Mouse (Mus musculus): Measurements from ENCODE around the gene Capn11. TPM values are rescaled to one million over a fixed set of nuclear protein-coding genes. Genes with fewer than 3 reads are reported as not detected.
"Not testable (repeated sequence)": the region's sequence is repeated elsewhere in the genome, so short reads cannot be mapped to it uniquely, and the experiment has no call there.

Capn11 gene
- polyA plus RNA-seq, 1 experiment from 2014 or later: 0.95 TPM

DNA sequence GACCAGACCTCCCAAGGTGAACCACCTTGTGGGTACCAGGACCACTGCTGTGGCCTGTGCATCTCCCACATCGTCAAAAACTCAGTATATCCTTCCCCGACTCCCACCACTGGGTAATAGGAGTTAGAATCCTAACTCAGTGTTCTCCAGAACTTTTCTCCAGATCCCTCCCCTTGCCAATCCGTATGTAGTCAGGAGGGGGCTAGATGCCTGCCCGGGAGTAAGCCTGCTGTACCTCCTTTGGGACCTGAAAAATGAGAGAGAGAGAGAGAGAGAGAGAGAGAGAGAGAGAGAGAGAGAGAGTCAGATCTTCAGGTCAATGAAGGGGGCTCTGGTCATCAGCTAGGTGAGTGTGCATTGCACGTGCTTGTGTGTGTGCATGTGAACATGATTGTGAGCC is 25.1 kb downstream of the Capn11 start:
- Histone ChIP-seq H3K27me3 (ENCODE audit: insufficient read depth, poor library complexity, severe bottlenecking) (peaks cover 4% of the 10 kb centered on the region), H3K9me3 (no peaks in the 10 kb centered on the region), H3K27ac (no peak overlapping the region), H3K36me3 (no peaks in the 10 kb centered on the region), H3K4me1 (peaks cover 20% of the 10 kb centered on the region), H3K4me3 (no peak overlapping the region)
- no peak for DNase-seq (ENCODE audit: low spot score)
- WGBS: 75% methylated on average over 5 of the region's 5 CpGs

DNA sequence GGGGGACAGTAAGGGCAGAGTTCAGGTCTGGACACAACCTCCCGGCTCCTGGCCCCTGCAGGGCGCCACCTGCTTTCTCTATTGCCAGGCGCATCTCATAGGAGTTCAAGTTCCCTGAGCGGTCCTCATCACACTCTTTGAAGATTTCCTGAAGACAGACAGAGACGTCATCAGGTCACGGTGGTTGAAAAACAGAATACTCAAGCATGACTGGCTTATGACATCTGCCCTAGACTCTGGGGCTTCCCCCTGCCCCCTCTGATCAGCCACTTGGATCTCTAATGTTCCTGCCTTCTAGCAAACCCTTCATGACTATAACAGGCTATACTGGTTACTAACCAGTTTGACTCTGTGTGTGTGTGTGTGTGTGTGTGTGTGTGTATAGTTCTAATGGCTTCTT is 27.2 kb downstream of the Capn11 start:
- Histone ChIP-seq H3K4me1 (peaks cover 26% of the 10 kb centered on the region), H3K9me3 (no peaks in the 10 kb centered on the region), H3K36me3 (no peaks in the 10 kb centered on the region), H3K27me3 (ENCODE audit: insufficient read depth, poor library complexity, severe bottlenecking) (no peaks in the 10 kb centered on the region), H3K27ac (no peak overlapping the region), H3K4me3 (no peak overlapping the region)
- WGBS: 64% methylated on average over 6 of the region's 6 CpGs
- no peak for DNase-seq (ENCODE audit: low spot score)

DNA sequence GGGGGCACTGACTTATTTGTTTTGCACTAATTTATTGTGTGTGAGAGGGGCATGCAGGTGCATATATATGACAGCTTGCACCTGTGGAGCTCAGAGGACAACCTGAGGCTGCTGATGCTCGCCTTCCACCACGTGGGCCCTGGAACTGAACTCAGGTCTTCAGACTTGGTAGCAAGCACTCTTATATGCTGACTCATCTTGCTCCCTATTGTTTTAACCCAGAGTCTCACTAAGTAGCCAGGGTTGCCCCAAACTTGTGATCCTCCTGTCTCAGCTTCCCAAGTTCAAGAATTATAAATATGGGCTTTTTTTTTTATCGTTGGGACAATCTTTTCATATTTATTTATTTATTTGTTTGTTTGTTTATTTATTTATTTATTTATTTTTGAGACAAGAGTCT is 28.1 kb downstream of the Capn11 start:
- Histone ChIP-seq H3K4me1 (peaks cover 31% of the 10 kb centered on the region), H3K4me3 (peak overlapping the region; percentile 62; the same call in 1 of the 2 replicates), H3K36me3 (no peaks in the 10 kb centered on the region), H3K27me3 (ENCODE audit: insufficient read depth, poor library complexity, severe bottlenecking) (no peaks in the 10 kb centered on the region), H3K9me3 (no peaks in the 10 kb centered on the region), H3K27ac (no peak overlapping the region)
- no peak for DNase-seq (ENCODE audit: low spot score)
- WGBS: 55% methylated on average over 3 of the region's 3 CpGs

DNA sequence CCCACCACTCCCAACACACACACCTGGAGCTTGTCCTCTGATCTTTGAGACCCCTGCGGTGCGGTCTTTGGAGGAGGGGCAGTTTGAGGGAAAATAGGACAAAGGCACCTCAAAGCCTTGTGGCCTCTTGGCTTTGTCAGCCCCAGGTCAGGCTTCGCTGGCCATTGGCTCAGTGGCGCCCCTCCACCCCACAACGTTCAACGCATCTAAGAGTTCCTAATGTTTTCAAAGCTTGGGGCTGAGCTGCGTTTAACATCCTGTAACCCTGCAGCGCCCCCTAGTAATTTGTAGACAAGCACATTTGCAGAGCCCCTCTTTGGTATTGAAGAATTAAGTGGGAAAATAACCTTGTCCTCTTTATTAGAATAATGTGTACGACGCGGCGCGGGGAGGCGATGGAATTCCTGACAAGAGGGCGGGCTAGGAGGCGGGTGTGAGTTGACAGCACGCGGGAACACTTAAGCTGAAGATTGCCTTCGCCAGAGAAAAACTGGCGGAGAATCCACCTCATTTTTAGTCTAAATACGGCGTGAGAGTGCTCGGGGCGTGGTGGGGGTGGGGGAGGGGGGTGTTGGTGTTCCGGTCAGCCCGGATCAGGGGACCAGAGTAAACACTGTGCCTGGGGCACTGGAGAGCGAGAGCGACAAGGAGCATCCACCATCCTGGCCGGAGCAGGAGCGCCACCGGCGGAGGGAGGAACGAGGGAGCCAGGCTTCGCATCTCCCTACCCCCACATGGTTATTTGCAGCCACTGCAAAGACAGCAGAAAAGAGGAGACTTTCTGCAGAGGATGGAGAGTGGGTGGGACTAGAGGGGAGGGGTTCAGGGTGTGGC is 29.0 kb downstream of the Capn11 start:
- WGBS: 2% methylated on average over 34 of the region's 34 CpGs
- H3K27ac ChIP-seq: peak overlapping the region; percentile 89
- peaks cover 31% of the 10 kb centered on the region for H3K4me1 ChIP-seq
- no peaks in the 10 kb centered on the region for H3K36me3 ChIP-seq
- H3K9me3 ChIP-seq: no peaks in the 10 kb centered on the region
- DNase-seq (ENCODE audit: low spot score): peak; percentile 87
- H3K27me3 ChIP-seq (ENCODE audit: insufficient read depth, poor library complexity, severe bottlenecking): no peaks in the 10 kb centered on the region
- H3K4me3 ChIP-seq: peak overlapping the region; percentile 62

DNA sequence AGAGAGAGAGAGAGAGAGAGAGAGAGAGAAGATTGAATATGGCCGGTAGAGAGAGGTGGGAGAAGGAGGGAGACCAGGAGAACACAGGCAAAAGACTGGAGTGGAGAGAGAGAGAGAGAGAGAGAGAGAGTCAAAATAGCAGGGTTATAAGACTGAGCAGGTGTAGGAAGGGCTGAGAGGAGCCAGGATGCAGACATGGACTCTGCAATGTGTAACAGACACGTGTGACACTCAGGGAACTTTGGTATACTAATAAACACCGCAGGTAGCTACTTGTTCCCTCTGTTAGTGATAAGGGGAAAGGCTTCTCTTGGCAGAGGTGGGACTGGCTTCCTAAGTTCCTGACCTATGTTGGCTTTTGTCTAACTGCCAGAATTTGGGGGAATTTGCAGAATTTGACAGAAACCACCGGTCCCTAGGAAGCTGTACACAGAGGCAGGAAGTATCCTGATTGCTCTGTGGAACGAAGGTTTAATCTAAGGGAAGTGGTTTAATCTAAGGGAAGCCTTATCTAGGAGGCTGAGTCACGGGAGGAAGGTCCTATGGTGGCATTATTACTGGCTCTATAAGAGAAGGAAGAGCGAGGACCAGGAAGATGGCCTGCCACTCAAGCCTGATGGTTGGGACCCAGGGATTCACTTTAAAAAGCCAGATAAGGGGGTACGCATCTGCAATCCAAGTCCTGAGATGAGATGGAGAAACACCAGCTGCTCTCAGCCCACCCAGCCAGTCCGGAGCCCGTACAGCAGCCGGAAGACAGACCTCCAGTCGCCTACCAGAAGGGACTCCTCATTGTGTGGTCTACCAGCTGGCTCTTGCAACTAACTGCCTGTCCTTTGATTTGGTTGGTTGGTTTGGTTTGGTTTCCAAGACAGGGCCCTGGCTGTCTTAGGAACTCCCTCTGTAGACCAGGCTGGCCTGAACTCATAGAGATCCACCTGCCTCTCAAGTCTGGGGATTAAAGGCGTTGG is 30.0 kb downstream of the Capn11 start:
- DNase-seq (ENCODE audit: low spot score): no peak
- Histone ChIP-seq H3K4me3 (peak overlapping the region; percentile 62), H3K27ac (peak overlapping the region; percentile 89), H3K27me3 (ENCODE audit: insufficient read depth, poor library complexity, severe bottlenecking) (no peaks in the 10 kb centered on the region), H3K36me3 (no peaks in the 10 kb centered on the region), H3K9me3 (no peaks in the 10 kb centered on the region), H3K4me1 (peaks cover 31% of the 10 kb centered on the region)
- 51% methylated on average over 13 of the region's 13 CpGs for WGBS

DNA sequence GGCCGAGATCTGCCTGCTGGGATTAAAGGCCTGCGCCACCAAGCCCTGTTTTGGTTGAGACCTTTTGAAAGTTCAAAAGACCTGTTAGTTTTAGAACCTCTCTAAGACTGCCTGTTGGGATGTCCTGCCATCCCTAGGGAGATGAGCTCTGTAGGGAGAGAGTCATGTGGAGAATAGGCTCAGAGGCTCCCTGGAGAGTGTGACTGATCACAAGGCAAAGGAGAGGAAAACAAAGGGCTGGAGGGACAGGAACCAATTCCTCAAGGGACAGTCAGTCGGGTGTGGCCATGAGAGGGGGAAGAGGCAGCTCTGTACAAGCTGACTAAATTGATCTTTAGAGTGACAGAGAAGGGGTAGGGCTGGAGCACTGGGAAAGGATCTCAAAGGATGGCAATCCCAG is 31.0 kb downstream of the Capn11 start:
- Histone ChIP-seq H3K27ac (peak overlapping the region; percentile 89; the same call in 1 of the 2 replicates), H3K4me1 (peaks cover 31% of the 10 kb centered on the region), H3K4me3 (no peak overlapping the region), H3K9me3 (no peaks in the 10 kb centered on the region), H3K27me3 (ENCODE audit: insufficient read depth, poor library complexity, severe bottlenecking) (no peaks in the 10 kb centered on the region), H3K36me3 (no peaks in the 10 kb centered on the region)
- WGBS: 31% methylated on average over 3 of the region's 3 CpGs
- DNase-seq (ENCODE audit: low spot score): no peak

DNA sequence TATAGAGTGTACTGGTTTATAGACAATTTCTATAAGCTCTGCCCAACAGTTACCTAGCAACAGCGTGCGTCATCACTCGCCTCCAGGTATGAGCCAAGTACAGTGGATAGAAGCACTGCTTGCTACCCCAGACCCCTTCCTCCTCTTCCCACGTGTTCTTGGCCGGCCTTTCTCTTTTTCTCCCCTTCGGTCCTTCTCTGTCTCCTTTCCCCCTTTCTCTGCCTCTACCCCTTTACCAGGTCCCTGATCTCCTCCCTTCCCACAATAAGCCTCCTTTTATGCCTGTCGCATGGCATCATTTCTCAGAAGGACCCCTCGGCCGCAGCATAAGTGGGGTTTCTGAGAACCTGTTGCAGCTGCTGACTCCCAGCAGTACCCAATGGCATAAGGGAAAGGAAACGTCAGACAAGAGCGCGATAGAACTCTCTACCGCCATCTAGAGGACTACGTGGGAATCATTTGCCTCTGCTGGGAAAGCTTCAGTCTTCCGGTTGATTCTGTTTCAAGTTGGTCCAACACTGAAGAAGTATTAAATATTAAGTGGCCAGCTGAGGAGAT is 32.5 kb downstream of the Capn11 start:
- H3K36me3 ChIP-seq: no peaks in the 10 kb centered on the region
- peak; percentile 85 for DNase-seq (ENCODE audit: low spot score)
- no peaks in the 10 kb centered on the region for H3K9me3 ChIP-seq
- no peaks in the 10 kb centered on the region for H3K27me3 ChIP-seq (ENCODE audit: insufficient read depth, poor library complexity, severe bottlenecking)
- peak overlapping the region; percentile 70; the same call in 1 of the 2 replicates for H3K27ac ChIP-seq
- H3K4me1 ChIP-seq: peaks cover 31% of the 10 kb centered on the region
- 31% methylated on average over 15 of the region's 15 CpGs for WGBS
- peak overlapping the region; percentile 27 for H3K4me3 ChIP-seq

DNA sequence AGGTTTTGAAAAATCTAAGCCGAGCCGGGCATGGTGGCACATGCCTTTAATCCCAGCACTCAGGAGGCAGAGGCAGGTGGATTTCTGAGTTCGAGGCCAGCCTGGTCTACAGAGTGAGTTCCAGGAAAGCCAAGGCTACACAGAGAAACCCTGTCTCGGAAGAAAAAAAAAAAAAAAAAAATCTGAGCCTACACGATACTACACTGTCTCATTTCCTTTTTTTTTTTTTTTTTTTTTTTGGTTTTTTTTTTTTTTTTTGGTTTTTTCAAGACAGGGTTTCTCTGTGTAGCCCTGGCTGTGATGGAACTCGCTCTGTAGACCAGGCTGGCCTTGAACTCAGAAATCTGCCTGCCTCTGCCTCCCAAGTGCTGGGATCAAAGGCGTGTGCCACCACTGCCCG is 35.7 kb downstream of the Capn11 start:
- peaks cover 24% of the 10 kb centered on the region for H3K4me1 ChIP-seq
- not testable (repeated sequence) for H3K27ac ChIP-seq; H3K36me3 ChIP-seq; H3K4me3 ChIP-seq; DNase-seq (ENCODE audit: low spot score); H3K27me3 ChIP-seq (ENCODE audit: insufficient read depth, poor library complexity, severe bottlenecking); H3K9me3 ChIP-seq
- 90% methylated on average over 8 of the region's 8 CpGs for WGBS

DNA sequence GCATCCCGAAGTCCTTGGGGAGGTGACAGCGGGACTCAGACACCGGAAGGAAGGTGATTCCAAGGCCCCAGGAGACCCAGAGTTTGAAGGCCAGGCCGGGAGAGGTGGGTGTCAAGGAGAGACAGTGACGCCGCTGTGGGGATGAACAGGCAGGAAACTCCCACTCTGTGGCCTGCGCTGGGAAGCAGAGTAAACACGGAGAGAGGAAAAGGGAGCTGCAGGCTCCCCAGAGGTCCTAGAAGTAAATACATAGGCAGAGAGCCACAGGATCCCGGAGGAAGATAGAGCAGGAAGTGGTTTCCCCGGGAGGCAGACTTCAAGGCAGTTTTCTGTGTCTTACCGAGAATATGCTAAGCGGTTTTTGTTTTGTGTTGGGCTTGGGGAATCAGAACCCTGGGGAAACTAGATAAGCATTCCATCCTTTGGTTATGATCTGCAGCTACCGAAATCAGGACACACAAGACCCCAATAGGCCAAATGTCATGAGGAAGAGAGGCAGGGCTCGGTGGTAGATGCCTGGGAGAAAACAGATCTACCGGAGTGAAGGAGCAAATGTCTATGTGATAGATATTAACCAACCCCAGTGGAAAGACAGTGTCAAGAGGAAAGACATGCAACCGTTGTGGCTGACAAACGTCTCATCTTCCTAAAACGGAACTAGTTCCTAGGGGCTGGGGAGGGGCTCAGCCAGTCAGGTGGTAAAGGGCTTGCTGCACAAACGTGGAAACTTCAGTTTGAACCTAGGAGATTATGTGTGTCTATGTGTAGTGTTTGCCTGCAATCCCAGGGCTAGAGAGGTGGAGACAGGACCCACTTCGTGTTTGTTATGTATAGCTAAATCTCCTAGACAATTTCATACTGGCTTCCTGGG is 39.5 kb downstream of the Capn11 start:
- no peaks in the 10 kb centered on the region for H3K27me3 ChIP-seq (ENCODE audit: insufficient read depth, poor library complexity, severe bottlenecking)
- H3K36me3 ChIP-seq: no peaks in the 10 kb centered on the region
- peak overlapping the region; percentile 81 for H3K27ac ChIP-seq
- H3K9me3 ChIP-seq: no peaks in the 10 kb centered on the region
- peaks cover 15% of the 10 kb centered on the region for H3K4me1 ChIP-seq
- DNase-seq (ENCODE audit: low spot score): peak; percentile 81
- 14% methylated on average over 20 of the region's 20 CpGs for WGBS
- peak overlapping the region; percentile 50 for H3K4me3 ChIP-seq

DNA sequence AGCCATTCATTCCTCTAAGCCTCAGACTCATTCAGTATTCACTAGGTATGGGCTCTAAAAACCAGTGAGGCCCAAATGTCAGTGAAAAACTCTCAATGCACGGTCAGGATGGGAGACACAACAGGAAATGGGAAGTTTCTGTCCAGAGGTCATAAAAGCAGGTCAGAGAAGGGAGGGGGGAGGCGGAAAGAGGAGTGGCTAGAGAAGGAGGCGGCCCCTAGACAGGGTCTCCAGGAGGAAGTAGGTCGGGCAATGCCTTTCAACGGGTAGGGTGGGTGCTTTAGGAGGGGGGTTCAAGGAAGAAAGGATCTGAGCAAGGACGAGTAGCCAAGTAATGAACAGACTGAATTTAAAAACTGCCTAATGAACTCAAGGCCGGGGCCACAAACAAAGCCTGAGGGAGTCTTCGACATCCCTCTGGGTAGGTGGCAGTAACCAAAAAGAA is 40.2 kb downstream of the Capn11 start:
- peaks cover 15% of the 10 kb centered on the region for H3K4me1 ChIP-seq
- H3K9me3 ChIP-seq: no peaks in the 10 kb centered on the region
- peak overlapping the region; percentile 50 for H3K4me3 ChIP-seq
- H3K27ac ChIP-seq: peak overlapping the region; percentile 81
- no peaks in the 10 kb centered on the region for H3K36me3 ChIP-seq
- WGBS: 13% methylated on average over 8 of the region's 8 CpGs
- no peaks in the 10 kb centered on the region for H3K27me3 ChIP-seq (ENCODE audit: insufficient read depth, poor library complexity, severe bottlenecking)
- peak; percentile 79 for DNase-seq (ENCODE audit: low spot score)

DNA sequence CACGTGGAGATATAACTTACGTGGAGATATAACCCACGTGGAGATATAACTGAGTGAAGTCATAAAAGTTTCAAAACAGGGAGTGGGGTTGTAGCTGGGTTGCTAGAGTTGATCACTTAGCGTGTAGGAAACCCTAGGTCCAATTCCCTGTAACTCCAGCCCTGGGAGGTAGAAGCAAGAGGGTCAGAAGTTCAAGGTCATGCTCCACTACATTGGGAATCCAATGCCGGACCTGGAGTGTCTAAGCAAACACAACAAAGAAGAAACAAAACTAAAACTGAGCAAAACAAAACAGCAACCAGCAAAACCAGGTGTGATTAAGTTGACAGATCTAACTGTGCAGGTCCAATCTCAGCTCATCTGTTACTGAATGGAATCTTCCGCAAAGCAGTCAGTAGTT is 41.5 kb downstream of the Capn11 start:
- DNase-seq (ENCODE audit: low spot score): no peak
- Histone ChIP-seq H3K9me3 (no peaks in the 10 kb centered on the region), H3K4me3 (no peak overlapping the region), H3K4me1 (peaks cover 15% of the 10 kb centered on the region), H3K27ac (no peak overlapping the region), H3K36me3 (no peaks in the 10 kb centered on the region), H3K27me3 (ENCODE audit: insufficient read depth, poor library complexity, severe bottlenecking) (no peaks in the 10 kb centered on the region)
- 87% methylated on average over 6 of the region's 6 CpGs for WGBS

DNA sequence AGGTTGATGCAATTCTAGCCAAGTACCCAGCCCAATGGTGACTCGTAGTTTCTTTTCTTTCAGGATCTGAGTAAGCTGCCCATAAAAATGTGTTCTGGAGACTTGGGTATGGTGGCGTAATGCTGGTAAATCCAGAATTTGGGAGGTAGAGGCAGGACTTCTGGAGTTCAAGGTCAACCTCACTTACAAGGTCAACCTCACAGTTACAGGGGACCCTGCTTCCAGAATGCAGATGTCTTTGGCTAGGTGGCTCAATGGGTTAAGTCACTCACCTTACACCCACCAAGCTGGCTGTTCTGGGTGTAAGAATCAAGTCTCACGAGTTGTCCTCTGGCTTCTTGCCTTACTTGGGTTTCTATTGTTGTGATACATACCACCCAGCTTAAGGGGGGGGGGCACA is 42.4 kb downstream of the Capn11 start:
- Histone ChIP-seq H3K27ac (no peak overlapping the region), H3K4me3 (no peak overlapping the region), H3K36me3 (no peaks in the 10 kb centered on the region), H3K9me3 (no peaks in the 10 kb centered on the region), H3K27me3 (ENCODE audit: insufficient read depth, poor library complexity, severe bottlenecking) (no peaks in the 10 kb centered on the region), H3K4me1 (peaks cover 21% of the 10 kb centered on the region)
- no peak for DNase-seq (ENCODE audit: low spot score)
- 83% methylated on average over 3 of the region's 3 CpGs for WGBS
